Mouse (Mus musculus): ENCODE data around the gene Kndc1. TPM values are rescaled to one million over a fixed set of nuclear protein-coding genes. Genes with fewer than 3 reads are reported as not detected.

Kndc1 gene
- total RNA-seq, 2 experiments from 2014 or later = 0.50 to 0.56 TPM

DNA sequence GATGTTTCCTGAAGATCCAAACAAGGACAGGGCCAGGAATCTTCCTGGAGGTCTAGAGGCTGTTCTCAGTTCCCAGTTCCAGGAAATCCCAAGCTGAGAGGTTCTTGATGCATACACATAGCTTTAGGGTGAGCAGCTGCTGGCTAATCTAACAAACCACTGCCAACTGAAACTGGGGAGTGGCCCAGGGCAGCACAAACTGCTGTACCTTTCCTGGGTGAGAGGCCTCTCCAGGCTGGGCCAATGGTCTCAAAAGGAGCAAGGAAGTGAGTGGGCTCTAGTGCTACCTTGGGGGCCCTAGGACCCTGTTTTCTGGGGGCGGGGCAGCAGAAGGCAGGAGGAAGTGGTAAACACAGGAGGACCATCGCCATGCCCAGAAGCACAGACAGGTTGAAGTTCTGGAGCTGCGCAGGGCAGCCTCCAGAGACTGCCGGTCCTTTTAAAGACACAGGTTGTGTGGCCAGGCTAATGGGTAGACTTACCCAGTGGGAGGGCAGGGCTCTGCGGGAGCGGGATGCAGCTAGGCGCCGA is 96.4 kb downstream of the Kndc1 start:
- DNase-seq = no peak

Small RNA genes lying within 50 kb of the gene (microRNA-seq; reads per million reads assigned to microRNA genes)
- gene Mir202 = 24.1 reads per million, percentile 36 among the genes with 10 or more reads in this experiment
- gene Mir7062 = not detected
- gene mmu-mir-7686 = not detected

Other genes with a start within 250 kb of the Kndc1 start
- gene Cfap46, start 210.9 kb upstream of the Kndc1 start, total RNA-seq (2021) = under 1 TPM; 0.33 to 0.79 TPM
- 1 to 10 TPM; 2.2 to 3.9 TPM for gene Adgra1, start 60.5 kb upstream of the Kndc1 start, total RNA-seq (2021)
- not detected for gene Utf1, start 49.1 kb downstream of the Kndc1 start, total RNA-seq (2021)
- gene 6430531B16Rik, start 84.1 kb downstream of the Kndc1 start, total RNA-seq (2021) = not detected
- gene Adam8, start 97.9 kb downstream of the Kndc1 start, total RNA-seq (2021) = 1 to 10 TPM in 1 of 2 experiments, under 1 TPM in 1; 0.69 to 4.6 TPM
- 10 to 100 TPM; 19.2 to 22.8 TPM for gene Zfp511, start 141.7 kb downstream of the Kndc1 start, total RNA-seq (2021)
- 10 to 100 TPM; 24.4 to 26.0 TPM for gene Tubgcp2, start 142.0 kb downstream of the Kndc1 start, total RNA-seq (2021)
- not detected for gene Msx3, start 154.4 kb downstream of the Kndc1 start, total RNA-seq (2021)
- 1 to 10 TPM; 4.6 to 6.1 TPM for gene Caly, start 187.9 kb downstream of the Kndc1 start, total RNA-seq (2021)
- not detected for gene Prap1, start 198.7 kb downstream of the Kndc1 start, total RNA-seq (2021)
- 10 to 100 TPM; 45.3 to 68.5 TPM for gene Fuom, start 207.7 kb downstream of the Kndc1 start, total RNA-seq (2021)
- 10 to 100 TPM; 13.0 to 26.1 TPM for gene Paox, start 221.1 kb downstream of the Kndc1 start, total RNA-seq (2021)
- gene Echs1, start 221.8 kb downstream of the Kndc1 start, total RNA-seq (2021) = 100 to 1,000 TPM; 356 to 530 TPM
- gene Mtg1, start 242.9 kb downstream of the Kndc1 start, total RNA-seq (2021) = 10 to 100 TPM; 24.4 to 34.5 TPM